Mouse (Mus musculus): Measurements from ENCODE around the gene Card6. TPM values are rescaled to one million over a fixed set of nuclear protein-coding genes. Genes with fewer than 3 reads are reported as not detected.

The Card6 gene
- polyA plus RNA-seq, 1 experiment, result 6.9 TPM

DNA sequence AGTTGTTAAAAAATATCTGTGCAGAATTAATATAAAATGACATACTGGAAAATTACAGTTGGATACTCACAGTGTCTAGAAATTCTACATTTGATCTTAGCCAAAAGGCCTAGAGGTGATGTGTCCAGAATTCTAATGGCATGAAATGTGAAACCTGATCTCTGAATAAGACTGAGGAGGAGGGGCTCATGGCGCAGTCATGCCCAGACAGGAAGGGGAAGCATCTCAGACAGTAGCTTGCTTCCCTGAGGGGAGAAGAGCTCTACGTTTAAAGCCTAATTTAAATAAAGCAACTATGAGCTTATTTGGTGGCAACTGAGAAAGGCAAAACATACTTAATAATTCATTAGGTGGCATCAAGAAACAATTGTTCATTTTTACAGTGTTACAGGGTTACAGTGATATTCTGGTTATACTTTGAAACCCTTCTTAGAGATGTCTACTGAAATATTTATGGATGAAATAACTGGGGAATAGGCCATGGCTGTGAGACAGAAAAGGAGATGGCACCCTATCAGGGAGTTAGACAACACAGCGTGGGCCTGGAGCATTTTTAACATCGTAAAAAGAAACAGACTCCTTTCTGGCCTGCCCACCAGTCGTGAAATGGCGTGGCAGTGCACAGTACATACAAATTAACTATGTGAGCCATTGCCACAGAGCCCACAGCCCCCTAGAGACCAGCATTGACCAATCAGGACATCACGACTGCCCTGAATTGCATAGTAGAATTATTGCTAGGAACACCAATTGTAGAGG, 19.3 kb downstream of the Card6 start:
- H3K4me3 ChIP-seq (ENCODE audit: insufficient read depth, low read length), result no peak overlapping the region
- H3K27ac ChIP-seq (ENCODE audit: insufficient read depth, low read depth, low read length), result no peak overlapping the region
- no peak for TF ChIP-seq CTCF (IDR thresholded peaks at IDR 0.05; ENCODE audit: low read depth, low read length)
- no peak for TF ChIP-seq POLR2A (IDR thresholded peaks at IDR 0.05; ENCODE audit: borderline replicate concordance, low read depth, low read length)
- no peaks in the 10 kb centered on the region for H3K4me1 ChIP-seq (ENCODE audit: control insufficient read depth, insufficient read depth, low read length)

DNA sequence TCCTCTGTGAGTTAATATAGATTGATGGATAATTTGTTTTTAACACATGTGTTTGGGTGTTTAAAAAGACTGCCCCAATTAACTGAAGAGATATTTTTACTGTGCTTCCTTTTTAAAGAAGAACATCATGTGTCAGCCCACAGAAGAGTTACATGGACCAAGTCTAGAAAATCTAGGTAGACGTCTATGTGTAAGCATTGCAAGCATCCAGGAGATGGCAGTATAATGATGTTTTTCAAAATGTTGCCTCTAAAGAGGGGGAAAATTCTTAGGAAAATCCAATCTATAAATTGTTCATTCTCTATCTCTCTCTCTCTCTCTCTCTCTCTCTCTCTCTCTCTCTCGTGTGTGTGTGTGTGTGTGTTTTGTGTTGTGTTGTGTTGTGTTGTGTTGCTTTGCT, 22.2 kb downstream of the Card6 start:
- no peak for TF ChIP-seq CTCF (IDR thresholded peaks at IDR 0.05; ENCODE audit: low read depth, low read length)

DNA sequence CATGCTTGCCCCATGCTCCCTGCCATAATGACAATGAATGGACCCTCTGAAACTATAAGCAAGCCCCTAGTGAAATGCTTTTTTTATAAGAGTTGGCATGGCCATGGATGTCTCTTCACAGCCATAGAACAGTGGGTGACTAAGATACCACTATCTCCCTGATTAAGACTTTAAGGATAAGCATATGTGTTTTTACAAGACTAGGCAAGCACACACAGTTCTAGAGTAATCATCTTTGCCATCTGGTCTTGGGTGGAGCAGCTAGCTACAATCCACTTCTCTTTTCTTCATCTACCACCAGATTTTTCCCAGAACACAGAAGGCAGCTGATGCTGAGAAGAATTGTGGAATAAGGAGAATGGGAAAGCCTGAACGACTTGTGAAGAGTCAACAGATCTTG, 27.1 kb downstream of the Card6 start:
- H3K27ac ChIP-seq (ENCODE audit: insufficient read depth, low read depth, low read length), result no peak overlapping the region
- no peak overlapping the region for H3K4me3 ChIP-seq (ENCODE audit: insufficient read depth, low read length)
- no peaks in the 10 kb centered on the region for H3K4me1 ChIP-seq (ENCODE audit: control insufficient read depth, insufficient read depth, low read length)
- TF ChIP-seq POLR2A (IDR thresholded peaks at IDR 0.05; ENCODE audit: borderline replicate concordance, low read depth, low read length) (no peak), CTCF (IDR thresholded peaks at IDR 0.05; ENCODE audit: low read depth, low read length) (no peak)

More for the DNA sequence above, 22.2 kb downstream of the Card6 start:
- no peak overlapping the region for H3K4me3 ChIP-seq (ENCODE audit: insufficient read depth, low read length)
- H3K27ac ChIP-seq (ENCODE audit: insufficient read depth, low read depth, low read length), result no peak overlapping the region
- H3K4me1 ChIP-seq (ENCODE audit: control insufficient read depth, insufficient read depth, low read length), result no peaks in the 10 kb centered on the region

DNA sequence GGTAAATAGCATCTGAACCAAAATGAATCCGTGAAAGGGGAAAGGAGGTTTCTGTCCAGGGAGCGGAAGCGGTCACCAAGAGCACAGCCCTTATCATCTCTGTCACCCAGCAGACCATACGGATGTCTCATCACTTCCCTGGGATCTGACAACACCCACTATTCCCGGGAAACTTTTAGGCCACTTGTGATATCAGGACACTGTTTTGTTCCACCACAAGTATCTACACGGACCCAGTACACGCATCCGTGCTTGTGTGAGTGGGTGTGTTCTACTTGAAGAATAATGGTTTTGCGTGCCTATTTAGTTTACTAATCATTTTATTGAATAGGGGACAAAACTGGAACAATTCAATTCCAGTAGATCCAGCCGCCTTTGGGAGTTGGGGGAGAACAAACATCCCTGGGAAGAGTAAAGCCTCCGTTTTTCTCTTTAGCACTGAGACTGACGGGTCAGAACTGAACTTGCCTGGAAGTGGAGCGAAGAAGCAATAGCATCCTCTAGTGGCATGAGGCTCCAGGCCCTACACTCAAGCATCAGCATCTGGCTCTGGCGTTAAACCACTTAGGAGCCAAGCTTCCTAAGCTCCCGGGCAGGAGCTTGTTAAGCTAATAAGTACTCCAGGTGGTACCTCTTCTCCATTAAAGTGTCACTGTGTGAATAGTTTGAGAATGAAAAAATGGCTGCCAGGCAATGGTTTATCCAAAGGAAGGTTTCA, 39.4 kb downstream of the Card6 start:
- Histone ChIP-seq H3K4me3 (ENCODE audit: insufficient read depth, low read length) (no peak overlapping the region), H3K4me1 (ENCODE audit: control insufficient read depth, insufficient read depth, low read length) (no peaks in the 10 kb centered on the region), H3K27ac (ENCODE audit: insufficient read depth, low read depth, low read length) (no peak overlapping the region)
- no peak for TF ChIP-seq POLR2A (IDR thresholded peaks at IDR 0.05; ENCODE audit: borderline replicate concordance, low read depth, low read length)
- no peak for TF ChIP-seq CTCF (IDR thresholded peaks at IDR 0.05; ENCODE audit: low read depth, low read length)

DNA sequence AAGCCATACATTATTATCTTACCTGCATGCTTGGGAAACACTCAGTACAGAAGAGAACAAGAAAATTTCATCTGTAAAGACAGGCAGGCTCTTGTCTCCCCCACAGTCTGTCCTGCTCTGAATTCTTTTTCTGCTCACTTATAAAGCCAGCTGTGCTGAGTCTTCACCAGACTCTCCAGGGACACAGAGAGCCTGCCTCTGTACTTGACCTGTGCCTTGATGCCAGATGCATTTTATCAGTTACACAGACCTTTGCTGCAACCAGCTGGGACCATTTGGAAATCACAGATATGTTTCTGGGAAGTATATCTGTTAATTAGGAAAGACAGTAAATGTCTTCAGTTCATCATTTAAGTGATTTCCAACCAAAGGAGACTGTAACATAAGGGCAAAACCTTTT, 44.7 kb downstream of the Card6 start, which contains the start of gene C7:
Gene C7, minus strand, starts transcription at position 106 of the 400 bp plus-strand sequence.
- H3K4me1 ChIP-seq (ENCODE audit: control insufficient read depth, insufficient read depth, low read length), result no peaks in the 10 kb centered on the region
- H3K27ac ChIP-seq (ENCODE audit: insufficient read depth, low read depth, low read length), result no peak within 1 kb of the TSS
- H3K4me3 ChIP-seq (ENCODE audit: insufficient read depth, low read length), result no peak within 1 kb of the TSS
- no peak for TF ChIP-seq CTCF (IDR thresholded peaks at IDR 0.05; ENCODE audit: low read depth, low read length)
- no peak for TF ChIP-seq POLR2A (IDR thresholded peaks at IDR 0.05; ENCODE audit: borderline replicate concordance, low read depth, low read length)

Other genes starting within 250 kb of the Card6 start
- gene Mroh2b, start 209.8 kb downstream of the Card6 start, polyA plus RNA-seq (2012; ENCODE audit: insufficient read depth, insufficient read length, missing spikeins), result not detected in 2 replicates
- gene C7, start 44.8 kb downstream of the Card6 start, polyA plus RNA-seq (2012; ENCODE audit: insufficient read depth, insufficient read length, missing spikeins), result not detected in 2 replicates
- 766 and 857 TPM in 2 replicates for gene Rpl37, start 8.1 kb upstream of the Card6 start, polyA plus RNA-seq (2012; ENCODE audit: insufficient read depth, insufficient read length, missing spikeins)
- 29.3 and 31.6 TPM in 2 replicates for gene Prkaa1, start 35.3 kb upstream of the Card6 start, polyA plus RNA-seq (2012; ENCODE audit: insufficient read depth, insufficient read length, missing spikeins)
- gene Ttc33, start 77.0 kb upstream of the Card6 start, polyA plus RNA-seq (2012; ENCODE audit: insufficient read depth, insufficient read length, missing spikeins), result 40.7 and 44.6 TPM in 2 replicates
- 28.6 and 32.5 TPM in 2 replicates for gene Ptger4, start 135.6 kb upstream of the Card6 start, polyA plus RNA-seq (2012; ENCODE audit: insufficient read depth, insufficient read length, missing spikeins)